Mouse (Mus musculus): ENCODE results near the gene Kcnma1. TPM values are rescaled to one million over a fixed set of nuclear protein-coding genes. Genes with fewer than 3 reads are reported as not detected.

Kcnma1 gene
- polyA plus RNA-seq, 1 experiment from 2014 or later: 2.8 TPM

DNA sequence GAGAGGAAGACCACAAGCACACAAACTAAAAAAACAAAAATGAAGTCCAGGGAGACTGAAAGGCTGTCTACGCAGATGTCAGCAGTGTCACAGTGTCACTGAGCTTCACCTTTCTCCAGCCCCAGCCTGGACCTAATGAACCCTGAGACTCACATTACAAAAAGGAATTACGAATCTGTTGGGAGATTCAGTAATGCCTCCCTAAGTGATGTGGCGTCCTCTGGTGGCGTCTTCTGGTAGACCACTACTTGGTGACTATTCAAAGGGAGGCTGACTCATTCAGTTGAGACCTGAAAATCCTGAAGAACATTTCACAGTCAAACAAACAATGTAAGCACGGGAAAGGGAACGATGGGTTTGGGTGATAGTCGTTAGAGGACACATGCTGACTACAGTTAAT, 6.0 kb downstream of the Kcnma1 start:
- CTCF ChIA-PET: interaction anchor here (0.7 to 3.5 kb wide), 11 partner anchors 215 to 432 kb away, joined by 3 to 24 read pairs (median 3); no protein-coding TSS in a partner anchor
- in situ Hi-C loops (cut with MboI; ENCODE audit: low pct_unique_long_range_greater_than_20kb): loop anchor here (5.0 kb wide), 2 partner anchors 316 to 426 kb away; no protein-coding TSS in a partner anchor
- TF ChIP-seq CTCF (IDR thresholded peaks at IDR 0.05): no peak
- POLR2A ChIA-PET: interaction anchor here (0.9 kb wide), 1 partner anchor 109 kb away, joined by 3 read pairs; no protein-coding TSS in a partner anchor
- H3K27me3 ChIP-seq: peaks cover 20% of the 10 kb centered on the region
- ATAC-seq (peak; percentile 5), DNase-seq (ENCODE audit: low read depth, low spot score) (peak; percentile 39)

DNA sequence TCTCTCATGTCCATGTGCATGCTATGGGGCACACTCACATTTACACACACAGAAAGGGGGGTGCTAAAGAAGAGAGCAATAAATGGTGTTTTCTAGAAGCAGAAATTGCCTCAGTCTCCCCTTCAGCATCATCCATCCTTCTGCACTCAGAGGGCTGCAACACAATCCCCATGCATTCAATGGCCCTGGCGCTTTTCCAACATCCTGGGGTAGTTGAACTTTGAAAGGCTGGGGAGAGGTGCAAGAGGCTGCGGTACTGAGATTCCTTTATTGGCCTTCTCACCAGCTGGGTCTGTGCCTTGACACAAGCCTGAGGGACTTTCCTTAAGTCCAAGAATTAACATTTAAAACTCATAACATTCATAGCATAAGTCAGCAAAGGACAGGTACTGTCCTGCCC, 8.0 kb downstream of the Kcnma1 start:
- POLR2A ChIA-PET: no interaction called here
- no peak for DNase-seq (ENCODE audit: low read depth, low spot score)
- in situ Hi-C loops (cut with MboI; ENCODE audit: low pct_unique_long_range_greater_than_20kb): loop anchor here (5.0 kb wide), 2 partner anchors 314 to 424 kb away; no protein-coding TSS in a partner anchor
- CTCF ChIA-PET: interaction anchor here (0.7 to 1.0 kb wide), 2 partner anchors 254 to 279 kb away, joined by 3 read pairs; no protein-coding TSS in a partner anchor
- H3K27me3 ChIP-seq: peaks cover 31% of the 10 kb centered on the region
- no peak for TF ChIP-seq CTCF (IDR thresholded peaks at IDR 0.05)
- ATAC-seq: no peak

DNA sequence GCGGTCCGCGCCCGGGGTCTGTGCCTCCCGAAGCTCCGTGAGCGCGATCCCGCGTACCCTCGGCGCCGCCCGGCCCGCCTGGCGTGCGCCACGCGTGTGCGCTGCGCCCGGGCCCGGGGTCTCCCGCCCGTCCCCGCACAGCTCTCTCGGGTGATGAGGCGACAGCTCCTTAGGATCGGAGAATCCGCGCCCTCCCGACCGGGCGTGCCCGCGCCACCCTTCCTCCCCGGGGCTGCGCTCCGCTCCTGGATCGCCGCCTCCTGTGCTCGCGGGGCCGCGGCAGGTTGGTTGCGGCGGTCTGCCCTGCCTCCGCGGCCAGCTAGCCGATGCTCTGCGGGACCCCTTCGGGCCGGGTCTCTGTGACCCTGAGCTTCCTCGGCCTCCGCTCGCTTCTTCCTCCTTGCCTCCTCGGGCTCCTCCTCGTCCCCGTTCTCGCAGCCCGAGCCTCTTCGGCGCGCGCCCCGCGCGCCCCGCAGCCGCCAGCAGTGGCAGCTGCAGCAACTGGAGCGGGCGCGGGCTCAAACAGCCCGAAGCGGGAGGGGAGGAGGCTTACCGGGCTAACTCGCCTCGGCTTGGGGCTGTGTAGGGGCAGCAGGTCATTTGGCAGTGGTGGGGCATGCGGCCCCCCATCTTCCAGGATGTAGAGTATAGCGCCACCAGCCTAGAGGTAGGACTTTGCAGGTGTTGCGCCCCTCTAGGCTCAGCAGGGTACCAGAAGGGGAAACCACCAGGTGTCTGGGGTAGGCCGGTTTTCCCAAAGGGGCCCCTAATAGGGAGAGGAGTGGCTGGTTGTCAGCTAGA, 9.6 kb downstream of the Kcnma1 start:
- ChIA-PET POLR2A (interaction anchor here (0.6 to 0.7 kb wide), 3 partner anchors 30 to 250 kb away, joined by 3 read pairs; no protein-coding TSS in a partner anchor), CTCF (interaction anchor here (1.0 to 1.4 kb wide), 4 partner anchors 218 to 422 kb away, joined by 3 to 4 read pairs (median 3); no protein-coding TSS in a partner anchor)
- ATAC-seq (peak; percentile 58), DNase-seq (ENCODE audit: low read depth, low spot score) (no peak)
- in situ Hi-C loops (cut with MboI; ENCODE audit: low pct_unique_long_range_greater_than_20kb): loop anchor here (5.0 kb wide), 2 partner anchors 312 to 422 kb away; no protein-coding TSS in a partner anchor
- peaks cover 26% of the 10 kb centered on the region for H3K27me3 ChIP-seq
- no peak for TF ChIP-seq CTCF (IDR thresholded peaks at IDR 0.05)

DNA sequence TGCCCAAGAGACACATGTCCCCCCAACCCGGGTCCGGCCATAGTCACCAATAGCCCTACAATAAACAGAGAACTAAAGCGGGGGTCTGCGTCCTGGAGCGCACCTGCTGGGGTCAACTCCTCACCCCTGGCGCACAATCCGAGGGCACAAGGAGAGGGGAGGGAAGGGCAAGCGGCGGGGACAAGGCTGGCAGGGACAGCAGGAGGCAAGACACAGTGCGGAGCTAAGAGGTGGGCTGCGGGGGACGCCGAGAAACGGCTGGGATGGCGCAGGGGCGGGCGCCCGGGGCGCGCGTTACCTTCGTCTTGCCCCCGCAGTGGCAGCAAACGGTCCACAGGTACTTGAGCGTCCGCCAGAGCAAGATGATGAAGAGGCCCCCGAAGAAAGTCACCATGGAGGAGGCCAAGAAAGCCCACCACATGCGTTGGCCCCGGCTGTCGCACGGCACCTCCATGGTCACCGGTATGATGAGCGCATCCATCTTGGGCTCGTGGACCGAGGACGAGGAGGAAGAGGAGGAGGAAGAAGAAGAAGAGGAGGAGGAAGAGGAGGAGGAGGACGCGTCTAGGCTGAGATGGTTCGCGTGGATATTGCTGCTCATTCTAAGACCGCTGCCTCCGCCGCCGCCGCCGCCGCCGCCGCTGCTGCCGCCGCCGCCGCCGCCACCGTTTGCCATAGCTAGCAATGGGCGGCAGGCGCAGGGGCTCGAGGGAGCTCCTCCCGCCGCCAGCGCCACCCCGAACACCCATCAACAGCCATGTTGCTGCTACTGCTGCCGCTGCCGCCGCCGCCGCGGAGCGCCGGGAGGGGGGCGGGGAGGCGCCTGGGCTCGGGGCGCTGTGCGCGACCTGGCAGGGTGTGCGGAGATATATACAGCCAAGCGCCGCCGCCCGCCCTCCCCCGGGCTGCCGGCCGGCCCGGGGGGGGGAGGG, 10.6 kb downstream of the Kcnma1 start:
- POLR2A ChIA-PET: interaction anchor here (0.7 kb wide), 2 partner anchors 217 to 249 kb away, joined by 3 read pairs; no protein-coding TSS in a partner anchor
- DNase-seq (ENCODE audit: low read depth, low spot score) (no peak), ATAC-seq (peak; percentile 45)
- H3K27me3 ChIP-seq: peaks cover 26% of the 10 kb centered on the region
- CTCF ChIA-PET: interaction anchor here (1.0 to 1.4 kb wide), 2 partner anchors 217 to 366 kb away, joined by 3 to 4 read pairs; no protein-coding TSS in a partner anchor
- no peak for TF ChIP-seq CTCF (IDR thresholded peaks at IDR 0.05)
- in situ Hi-C loops (cut with MboI; ENCODE audit: low pct_unique_long_range_greater_than_20kb): no loop called here

DNA sequence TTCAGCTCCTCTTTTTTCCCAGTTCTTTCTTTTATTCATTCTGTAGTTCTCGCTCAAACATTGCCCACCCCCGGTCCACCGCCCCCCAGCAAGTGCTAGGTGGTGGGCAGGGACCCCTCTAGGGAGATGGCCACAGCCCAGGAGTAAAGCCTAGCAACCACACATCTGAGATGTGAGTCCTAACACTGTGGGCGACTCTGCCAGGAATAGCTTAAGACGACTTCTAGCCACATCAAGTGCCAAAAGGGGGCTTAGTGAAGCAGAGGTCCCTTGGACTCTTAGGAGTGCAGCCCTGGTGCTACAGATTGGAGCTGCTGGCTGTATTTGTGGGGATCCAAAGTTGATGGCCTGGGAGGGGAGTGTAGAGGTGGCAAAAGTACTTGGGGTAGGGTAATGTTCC, 11.6 kb downstream of the Kcnma1 start:
- CTCF ChIA-PET: interaction anchor here (1.3 kb wide), 1 partner anchor 419 kb away, joined by 3 read pairs; no protein-coding TSS in a partner anchor
- POLR2A ChIA-PET: no interaction called here
- in situ Hi-C loops (cut with MboI; ENCODE audit: low pct_unique_long_range_greater_than_20kb): no loop called here
- no peak for DNase-seq (ENCODE audit: low read depth, low spot score)
- no peak for ATAC-seq
- no peak for TF ChIP-seq CTCF (IDR thresholded peaks at IDR 0.05)
- H3K27me3 ChIP-seq: peaks cover 26% of the 10 kb centered on the region

DNA sequence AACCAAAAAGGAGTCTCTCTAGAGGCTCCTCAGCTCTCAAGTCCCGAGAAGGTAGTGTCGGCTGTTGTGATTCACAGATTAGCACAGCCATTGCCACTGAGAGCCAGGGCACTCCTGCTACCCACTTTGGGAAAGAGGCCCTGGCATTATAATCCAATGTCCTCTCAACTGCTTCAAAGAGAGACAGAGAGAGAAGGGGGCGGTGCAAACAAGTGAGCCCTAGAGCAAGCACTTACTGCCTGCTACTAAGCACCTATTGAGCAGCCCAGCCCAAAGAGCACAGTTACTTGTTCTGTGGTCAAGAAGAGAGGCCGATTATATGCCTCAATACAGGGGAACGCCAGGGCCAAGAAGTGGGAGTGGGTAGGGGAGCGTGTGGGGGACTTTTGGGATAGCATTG, 16.4 kb downstream of the Kcnma1 start:
- CTCF ChIA-PET: no interaction called here
- no peak for ATAC-seq
- no peak for TF ChIP-seq CTCF (IDR thresholded peaks at IDR 0.05)
- POLR2A ChIA-PET: no interaction called here
- no peak for DNase-seq (ENCODE audit: low read depth, low spot score)
- in situ Hi-C loops (cut with MboI; ENCODE audit: low pct_unique_long_range_greater_than_20kb): loop anchor here (5.0 kb wide), 1 partner anchor 211 kb away; no protein-coding TSS in a partner anchor
- H3K27me3 ChIP-seq: peaks cover 17% of the 10 kb centered on the region

DNA sequence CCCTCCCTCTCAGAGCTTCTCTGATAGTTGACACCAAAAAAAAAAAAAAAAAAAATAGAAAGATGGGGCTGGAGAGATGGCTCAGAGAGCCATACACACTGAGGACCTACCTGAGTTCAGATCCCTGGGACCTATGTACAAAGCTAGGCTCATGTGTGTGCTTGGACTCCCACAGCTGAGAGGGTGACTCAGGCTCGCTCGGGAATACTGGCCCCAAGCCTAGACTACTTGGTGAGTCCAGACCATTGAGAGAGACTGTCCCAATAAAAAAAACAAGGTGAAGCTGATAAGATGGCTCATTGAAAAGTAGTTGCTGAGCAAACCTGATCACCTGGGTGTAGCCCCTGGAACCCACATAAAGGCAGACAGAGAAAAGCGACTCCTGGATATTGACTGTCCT, 18.5 kb downstream of the Kcnma1 start:
- ATAC-seq: no peak
- TF ChIP-seq CTCF (IDR thresholded peaks at IDR 0.05): no peak

DNA sequence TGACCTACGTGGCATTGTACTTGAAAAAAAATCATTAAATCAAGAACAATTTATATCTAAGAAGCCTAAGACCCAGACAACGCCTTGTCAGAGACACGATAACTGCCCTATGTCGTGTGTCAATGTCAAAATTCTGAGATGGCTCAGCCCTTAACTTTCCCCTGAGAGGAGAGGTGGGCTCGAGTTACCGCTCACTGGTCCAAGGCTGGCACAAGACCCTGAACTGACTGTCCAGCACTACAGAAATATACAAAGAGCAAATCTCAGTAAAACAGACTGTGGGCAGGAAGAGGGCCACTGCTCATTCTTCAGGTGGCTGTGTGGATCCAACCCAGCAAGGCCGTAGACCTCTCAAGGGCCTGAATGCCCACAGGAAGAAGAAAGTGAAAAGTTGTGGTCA, 23.4 kb downstream of the Kcnma1 start:
- ChIA-PET POLR2A (no interaction called here), CTCF (no interaction called here)
- in situ Hi-C loops (cut with MboI; ENCODE audit: low pct_unique_long_range_greater_than_20kb): no loop called here
- no peak for TF ChIP-seq CTCF (IDR thresholded peaks at IDR 0.05)
- DNase-seq (ENCODE audit: low read depth, low spot score) (no peak), ATAC-seq (no peak)
- H3K27me3 ChIP-seq: peaks cover 3% of the 10 kb centered on the region

More for the DNA sequence above, 18.5 kb downstream of the Kcnma1 start:
- no peak for DNase-seq (ENCODE audit: low read depth, low spot score)
- H3K27me3 ChIP-seq: peaks cover 3% of the 10 kb centered on the region
- CTCF ChIA-PET: no interaction called here
- in situ Hi-C loops (cut with MboI; ENCODE audit: low pct_unique_long_range_greater_than_20kb): loop anchor here (5.0 kb wide), 1 partner anchor 209 kb away; no protein-coding TSS in a partner anchor
- POLR2A ChIA-PET: no interaction called here

DNA sequence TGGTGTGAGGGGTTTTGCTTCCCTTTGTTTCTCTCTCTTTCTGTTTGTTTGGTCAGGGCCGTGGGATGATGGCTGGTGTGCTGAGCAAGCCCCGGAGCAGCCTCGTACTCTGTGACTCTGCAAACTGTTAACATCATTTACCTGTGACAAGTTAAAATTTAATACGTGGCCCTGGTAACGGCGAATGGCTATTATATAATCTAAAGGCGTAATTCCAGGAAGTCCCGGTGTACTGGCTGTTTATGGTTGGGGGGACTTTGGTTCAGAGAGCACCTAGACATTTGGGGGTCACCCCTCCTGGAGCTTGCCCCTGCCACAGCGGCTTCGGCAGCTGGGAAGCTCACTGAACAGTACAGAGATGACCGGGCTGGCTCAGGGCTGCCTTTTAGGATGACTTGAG, 24.6 kb downstream of the Kcnma1 start:
- no peak for DNase-seq (ENCODE audit: low read depth, low spot score)
- in situ Hi-C loops (cut with MboI; ENCODE audit: low pct_unique_long_range_greater_than_20kb): no loop called here
- H3K27me3 ChIP-seq: peaks cover 1% of the 10 kb centered on the region
- ChIA-PET CTCF (interaction anchor here (1.0 kb wide), 1 partner anchor 9 kb away, joined by 3 read pairs; no protein-coding TSS in a partner anchor), POLR2A (interaction anchor here (0.6 kb wide), 1 partner anchor 305 kb away, joined by 5 read pairs; no protein-coding TSS in a partner anchor)
- no peak for TF ChIP-seq CTCF (IDR thresholded peaks at IDR 0.05)
- ATAC-seq: no peak

DNA sequence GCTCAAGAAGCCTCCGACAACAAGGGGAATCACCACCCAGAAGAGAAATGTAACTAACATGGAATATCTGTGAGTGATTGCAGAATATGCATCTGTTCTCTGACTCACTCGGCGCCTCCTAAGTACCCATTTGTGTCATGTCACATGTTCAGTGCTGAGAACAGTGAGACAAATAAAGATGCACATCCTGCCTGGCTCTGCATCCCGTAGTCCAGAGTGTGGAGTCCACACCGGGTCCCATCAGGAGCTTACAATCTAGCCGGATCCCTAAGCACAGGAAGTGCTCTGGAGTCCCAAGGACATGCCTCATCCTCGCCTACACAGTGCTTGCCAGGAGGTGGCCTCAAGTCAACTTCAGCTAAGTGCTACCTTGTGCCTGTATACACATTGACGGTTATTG, 32.1 kb downstream of the Kcnma1 start:
- ChIA-PET CTCF (no interaction called here), POLR2A (no interaction called here)
- in situ Hi-C loops (cut with MboI; ENCODE audit: low pct_unique_long_range_greater_than_20kb): no loop called here
- DNase-seq (ENCODE audit: low read depth, low spot score) (no peak), ATAC-seq (no peak)
- H3K27me3 ChIP-seq: no peaks in the 10 kb centered on the region
- no peak for TF ChIP-seq CTCF (IDR thresholded peaks at IDR 0.05)
